Comparison of ENCODE assay signal across 33 mouse cellular contexts in genomic region chr2:102699921-102700320, GRCm38 (mm10). TPM values are rescaled to one million over a fixed set of nuclear protein-coding genes. Genes with fewer than 3 reads are reported as not detected.
"Had no signal": no experiment of that assay in that cellular context is flagged by ENCODE, and none has a peak within 500 bp of the region (broad histone marks: within the 10 kb centered on the region; RNA-seq: fewer than 3 reads in every experiment).

No protein-coding gene starts in this region.

- H3K36me3 ChIP-seq: limb, embryonic 12.5 days; limb, embryonic 13.5 days; limb, embryonic 15.5 days; liver, embryonic 12.5 days; liver, embryonic 13.5 days; liver, embryonic 15.5 days; lung, embryonic 15.5 days; midbrain, embryonic 10.5 days; midbrain, embryonic 12.5 days; midbrain, embryonic 13.5 days; midbrain, embryonic 15.5 days; neural tube, embryonic 12.5 days had no signal

- H3K4me3 ChIP-seq: limb, embryonic 12.5 days; limb, embryonic 13.5 days; limb, embryonic 15.5 days; liver, embryonic 12.5 days; liver, embryonic 13.5 days; liver, embryonic 15.5 days; lung, embryonic 15.5 days; megakaryocyte, embryonic 14.5 days; midbrain, embryonic 10.5 days; midbrain, embryonic 12.5 days; midbrain, embryonic 13.5 days; midbrain, embryonic 15.5 days; myocyte; neural tube, embryonic 12.5 days had no signal

- H3K4me2 ChIP-seq: limb, embryonic 12.5 days; limb, embryonic 13.5 days; limb, embryonic 15.5 days; liver, embryonic 11.5 days; liver, embryonic 12.5 days; liver, embryonic 13.5 days; liver, embryonic 15.5 days; lung, embryonic 14.5 days; lung, embryonic 15.5 days; midbrain, embryonic 11.5 days; midbrain, embryonic 12.5 days; midbrain, embryonic 13.5 days; midbrain, embryonic 15.5 days; neural tube, embryonic 12.5 days had no signal

- DNase-seq: left cerebral cortex, postnatal 4 days; liver; liver, embryonic 13.5 days; liver, postnatal 0 days; lung, adult 18-20 months; lung, adult 2 months; lung, embryonic 14.5 days; lung, postnatal 10 days; lung, postnatal 14 days; lung, postnatal 36 days; lung, postnatal 4 days; midbrain, embryonic 14.5 days had no signal

- H3K4me1 ChIP-seq: limb, embryonic 13.5 days; limb, embryonic 15.5 days; liver, embryonic 12.5 days; liver, embryonic 13.5 days; liver, embryonic 15.5 days; lung, embryonic 15.5 days; megakaryocyte, embryonic 14.5 days; midbrain, embryonic 10.5 days; midbrain, embryonic 12.5 days; midbrain, embryonic 13.5 days; midbrain, embryonic 15.5 days; neural tube, embryonic 12.5 days had no signal

- H3K27me3 ChIP-seq: liver, embryonic 13.5 days; lung, embryonic 15.5 days; midbrain, embryonic 12.5 days; midbrain, embryonic 13.5 days; midbrain, embryonic 15.5 days; neural tube, embryonic 12.5 days had no signal

- H3K9ac ChIP-seq: limb, embryonic 12.5 days; limb, embryonic 13.5 days; limb, embryonic 15.5 days; liver, embryonic 12.5 days; liver, embryonic 13.5 days; liver, embryonic 14.5 days; liver, embryonic 15.5 days; liver, postnatal 0 days; lung, embryonic 14.5 days; lung, embryonic 15.5 days; midbrain, embryonic 12.5 days; midbrain, embryonic 13.5 days; midbrain, embryonic 15.5 days; neural tube, embryonic 12.5 days had no signal

- H3K27ac ChIP-seq: limb, embryonic 12.5 days; limb, embryonic 13.5 days; limb, embryonic 15.5 days; liver, embryonic 12.5 days; liver, embryonic 13.5 days; liver, embryonic 14.5 days; liver, embryonic 15.5 days; lung, embryonic 15.5 days; midbrain, embryonic 10.5 days; midbrain, embryonic 12.5 days; midbrain, embryonic 13.5 days; midbrain, embryonic 15.5 days; neural tube, embryonic 12.5 days had no signal

- H3K9me3 ChIP-seq: limb, embryonic 12.5 days; limb, embryonic 13.5 days; limb, embryonic 15.5 days; liver, embryonic 12.5 days; liver, embryonic 13.5 days; liver, embryonic 15.5 days; lung, embryonic 15.5 days; megakaryocyte, embryonic 14.5 days; midbrain, embryonic 10.5 days; midbrain, embryonic 12.5 days; midbrain, embryonic 13.5 days; midbrain, embryonic 15.5 days; neural tube, embryonic 12.5 days had no signal

- ATAC-seq: liver, embryonic 12.5 days; liver, postnatal 0 days; lung, postnatal 0 days; midbrain, embryonic 13.5 days; midbrain, embryonic 15.5 days; midbrain, embryonic 16.5 days had no signal

RNA-seq across cellular contexts. Expression of gene Slc1a2, which starts 41.5 kb away (rescaled TPM):
- total RNA-seq: megakaryocyte progenitor cell, adult 5-6 weeks; megakaryocyte-erythroid progenitor cell, adult 5-6 weeks; monocyte, adult 5-6 weeks had no signal
